Mouse (Mus musculus) induced T-regulatory cell, adult 2 months (primary cell): ENCODE data around the gene Map3k5.
A peak's percentile ranks its signal among the peaks of the same experiment; 100 is the strongest.

Experiments used
- DNase-seq: peaks from one replicate; pipeline ENCODE4 v3.0.0-alpha.2; 2012; ENCODE audit warnings: low read depth

Map3k5 gene

DNA sequence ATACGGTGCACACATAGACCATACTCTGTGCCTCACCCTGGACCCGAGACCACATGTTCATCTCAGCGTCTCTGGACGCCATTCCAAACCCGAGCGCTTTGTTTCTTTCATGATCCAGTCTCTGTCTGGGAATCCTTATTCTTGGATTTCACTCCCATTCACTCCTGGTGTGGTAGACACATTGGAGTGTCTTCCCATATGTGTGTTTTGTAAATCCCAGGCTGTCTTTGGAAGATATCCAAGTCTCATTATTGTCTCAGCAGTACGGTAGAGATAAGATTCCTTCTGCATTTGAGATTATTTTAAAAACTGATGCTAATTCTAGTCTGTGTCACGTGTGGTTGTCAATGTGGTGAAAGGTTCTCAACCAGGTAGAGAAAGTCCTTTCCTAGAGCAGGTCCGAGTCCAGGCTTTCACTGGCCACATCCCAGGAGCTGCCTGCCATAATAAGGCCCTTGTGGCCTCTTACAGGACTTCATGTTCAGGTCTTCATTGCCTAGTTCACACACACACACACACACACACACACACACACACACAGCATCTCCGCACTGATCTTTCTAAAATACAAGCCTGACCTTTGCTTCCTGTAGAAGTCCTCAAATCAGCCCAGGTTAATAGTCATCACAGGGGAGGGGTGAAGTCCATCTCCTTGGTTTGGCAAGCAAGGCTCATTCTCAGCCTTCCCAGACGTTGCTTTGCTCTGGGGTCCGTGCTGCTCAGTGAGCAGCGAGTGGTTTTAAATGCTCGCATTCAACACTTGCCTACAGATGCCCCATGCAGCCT lies 122.8 kb downstream of the Map3k5 start:
- no peak for DNase-seq

DNA sequence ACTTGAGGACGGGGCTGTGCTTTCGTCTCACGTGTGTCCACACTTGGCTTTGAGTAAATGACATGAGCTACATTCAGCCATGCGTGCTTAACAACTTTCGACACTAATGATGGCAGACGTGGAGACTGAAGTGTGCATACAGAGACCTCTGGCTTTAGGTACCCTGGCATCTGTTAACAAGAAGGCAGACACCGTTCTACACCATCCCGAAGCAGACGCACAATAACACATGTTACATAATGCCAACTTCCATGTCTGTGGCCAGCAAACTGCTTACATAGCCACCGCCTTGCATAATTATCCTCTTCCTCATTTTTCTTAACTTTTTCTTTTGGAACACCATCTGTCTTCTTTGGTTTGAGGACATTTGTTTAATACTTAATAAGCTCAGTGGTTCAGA lies 123.8 kb downstream of the Map3k5 start:
- DNase-seq = no peak

DNA sequence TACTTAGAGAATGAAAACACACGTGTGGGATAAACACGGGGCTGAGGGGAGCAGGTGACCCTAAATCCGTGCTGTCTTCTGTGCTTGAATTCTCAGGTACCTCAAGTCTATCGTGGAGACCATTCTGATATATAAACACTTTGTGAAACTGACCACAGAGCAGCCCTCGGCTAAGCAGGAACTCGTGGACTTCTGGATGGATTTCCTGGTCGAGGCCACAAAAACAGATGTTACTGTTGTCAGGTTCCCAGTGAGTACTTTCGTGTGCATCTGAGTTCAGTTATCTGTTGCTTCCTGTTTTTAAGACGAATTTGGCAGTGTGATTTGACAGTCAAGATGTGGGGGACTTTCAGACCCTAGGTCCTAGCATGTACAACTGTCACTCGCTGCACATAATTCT lies 124.6 kb downstream of the Map3k5 start:
- no peak for DNase-seq

DNA sequence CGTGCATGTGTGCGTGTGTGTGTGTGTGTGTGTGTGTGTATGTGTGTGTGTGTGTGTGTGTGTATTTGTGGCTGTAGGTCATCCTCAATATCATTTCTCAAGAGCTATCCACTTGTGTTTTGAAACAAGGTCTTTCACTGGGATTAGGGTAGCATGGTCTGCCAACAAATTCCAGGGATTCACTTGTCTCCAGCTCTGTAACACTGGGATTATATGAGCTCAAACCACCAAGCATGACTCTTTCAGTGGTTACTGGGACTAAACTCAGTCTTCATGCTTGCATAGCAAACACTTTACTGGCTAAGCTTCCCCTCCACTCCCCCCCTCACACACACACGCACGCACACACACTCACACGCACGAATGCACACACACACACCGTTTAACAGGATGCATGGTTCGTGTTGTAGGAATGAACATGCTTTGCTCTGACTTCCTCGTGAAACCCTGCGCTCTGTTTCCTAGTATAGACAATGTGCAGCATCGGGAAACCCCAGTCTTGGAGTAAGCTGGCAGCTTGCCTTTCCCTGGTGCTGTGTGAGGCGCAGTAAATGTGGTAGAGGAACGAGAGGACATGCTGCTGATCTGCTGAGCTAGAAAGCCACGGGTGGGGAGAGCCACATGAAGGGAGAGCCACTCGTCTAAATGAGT lies 126.2 kb downstream of the Map3k5 start:
- no peak for DNase-seq

DNA sequence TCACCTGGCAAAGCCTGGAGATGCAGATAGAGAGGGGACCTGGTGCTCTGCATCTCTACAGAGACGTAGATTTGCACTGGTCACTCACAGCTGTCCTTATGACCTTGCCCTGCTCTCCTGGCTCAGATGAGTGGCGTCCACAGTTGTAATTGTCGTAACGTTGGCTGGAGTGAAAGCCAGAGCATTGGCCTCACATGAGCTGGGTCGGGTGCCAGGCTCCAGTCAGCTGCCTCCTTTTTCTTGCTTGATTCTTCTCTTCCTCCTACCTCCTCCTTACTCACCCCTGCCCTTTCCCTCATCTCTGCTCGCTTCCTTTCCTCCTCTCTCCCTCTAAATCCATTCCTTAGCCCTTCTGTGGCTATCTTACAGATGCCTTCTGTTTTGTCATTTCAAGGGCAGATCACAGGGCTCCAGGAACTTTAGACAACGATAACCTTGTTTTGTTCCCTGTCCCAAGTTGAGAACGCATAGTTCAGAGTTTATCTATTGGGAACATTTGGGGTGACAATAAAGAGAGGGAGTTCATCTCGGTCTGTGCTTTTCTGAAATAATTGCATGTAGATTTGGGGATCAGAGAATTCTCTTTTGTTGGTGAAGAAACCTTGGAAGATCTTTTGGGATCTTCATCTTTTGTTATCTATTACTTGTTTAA lies 130.4 kb downstream of the Map3k5 start:
- no peak for DNase-seq

DNA sequence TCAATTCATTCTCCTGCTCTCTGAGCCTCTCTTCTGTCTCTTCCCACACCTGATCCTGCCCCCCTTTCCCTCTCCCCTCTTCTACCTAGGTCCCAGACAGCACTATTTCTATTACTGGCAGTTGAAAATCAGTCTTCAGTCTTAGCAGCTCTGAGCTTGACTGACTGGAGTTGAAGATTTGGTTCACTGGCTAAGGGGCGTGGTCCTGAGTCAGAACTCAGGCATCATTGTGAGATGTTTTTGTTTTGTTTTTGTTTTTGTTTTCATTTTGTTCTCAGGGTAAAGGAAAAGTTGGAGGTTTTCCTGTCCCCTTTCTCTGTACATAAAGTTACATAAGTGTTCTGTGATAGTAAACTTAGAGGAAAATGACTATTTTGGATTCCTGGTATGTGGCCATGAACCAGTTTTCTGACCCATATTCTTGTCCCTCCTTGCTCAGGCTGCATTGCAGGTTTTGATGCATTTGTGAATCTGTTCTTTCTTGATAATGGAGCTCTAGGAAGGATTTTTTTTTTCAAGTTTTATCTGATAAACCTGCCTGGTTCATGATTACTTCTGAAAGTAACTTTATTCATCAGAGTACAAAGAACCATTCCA lies 131.9 kb downstream of the Map3k5 start:
- DNase-seq = no peak

DNA sequence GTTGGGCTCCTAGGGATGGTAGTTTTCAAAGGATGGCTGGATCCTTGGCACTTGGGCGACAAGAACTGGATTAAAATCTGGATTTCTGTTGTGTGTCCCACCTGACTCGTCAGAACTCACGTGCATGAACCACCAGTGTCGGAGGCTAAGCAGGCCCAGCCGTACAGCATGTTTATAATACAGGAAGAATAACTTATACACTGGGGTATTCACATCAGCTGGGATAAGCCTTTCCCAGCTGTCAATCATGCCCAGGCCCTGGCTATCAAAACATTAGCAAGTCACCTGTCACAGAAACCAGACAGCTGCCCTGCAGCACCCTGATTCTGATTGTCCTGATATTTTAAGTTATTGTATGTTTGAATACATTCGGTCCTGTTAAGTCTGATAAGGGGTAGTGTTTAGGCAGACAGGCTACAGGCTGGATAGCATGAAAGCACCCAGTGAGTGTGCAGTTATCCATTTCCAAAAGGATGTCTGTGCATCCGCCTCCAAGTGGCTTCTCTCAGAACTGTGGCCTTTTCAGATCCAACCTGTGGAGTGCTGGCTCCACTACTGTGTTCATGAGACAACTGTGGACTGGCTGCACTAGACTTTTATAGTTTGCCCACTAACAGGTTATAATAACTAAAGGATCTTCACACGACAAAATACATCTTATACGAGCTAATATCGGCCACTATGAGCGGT lies 135.6 kb downstream of the Map3k5 start:
- DNase-seq = no peak

DNA sequence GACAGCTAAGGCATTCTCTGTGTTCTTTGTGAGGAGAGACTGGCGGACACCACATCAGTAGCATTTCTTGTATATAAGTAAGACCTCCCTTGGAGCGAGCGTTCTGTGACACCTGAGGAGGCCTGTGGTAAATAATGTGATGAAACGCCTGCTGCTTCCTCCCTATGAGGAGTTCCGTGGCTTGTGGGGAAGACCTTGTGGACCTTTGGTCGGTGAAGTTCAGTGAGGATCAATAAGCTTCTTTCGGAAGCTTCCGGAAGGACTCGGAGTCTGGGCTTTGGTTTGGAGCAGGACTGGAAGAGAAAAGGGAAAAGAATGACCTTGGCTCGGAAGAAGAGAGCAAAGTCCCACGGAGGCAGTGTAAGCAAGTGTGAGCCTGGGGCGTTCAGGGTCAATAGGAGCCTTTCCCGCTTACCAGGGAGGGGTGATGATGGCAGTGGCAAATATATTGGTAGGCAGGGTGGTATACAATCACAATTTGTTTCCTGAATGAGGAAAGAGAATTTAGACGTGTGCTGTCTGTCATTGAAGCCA lies 136.4 kb downstream of the Map3k5 start:
- DNase-seq = no peak

DNA sequence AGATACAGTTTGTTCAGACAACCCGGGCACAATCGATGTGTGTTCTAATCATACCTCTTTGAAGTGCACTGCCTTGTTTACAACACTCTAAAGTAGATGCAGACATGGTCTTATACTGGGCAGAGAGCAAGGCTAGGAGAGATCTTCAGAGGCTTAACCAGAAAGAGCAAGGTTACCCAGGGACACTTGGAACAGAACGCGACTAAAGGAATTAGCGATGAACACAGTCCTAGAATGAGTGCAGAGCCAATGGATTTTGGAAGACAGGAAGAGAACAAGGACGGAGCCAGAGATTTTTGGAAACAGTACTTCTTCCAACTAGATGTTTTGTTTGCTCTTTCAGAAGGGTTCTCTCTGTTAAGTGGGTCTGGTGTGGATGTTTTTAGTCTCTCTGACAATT lies 137.4 kb downstream of the Map3k5 start:
- DNase-seq = no peak

DNA sequence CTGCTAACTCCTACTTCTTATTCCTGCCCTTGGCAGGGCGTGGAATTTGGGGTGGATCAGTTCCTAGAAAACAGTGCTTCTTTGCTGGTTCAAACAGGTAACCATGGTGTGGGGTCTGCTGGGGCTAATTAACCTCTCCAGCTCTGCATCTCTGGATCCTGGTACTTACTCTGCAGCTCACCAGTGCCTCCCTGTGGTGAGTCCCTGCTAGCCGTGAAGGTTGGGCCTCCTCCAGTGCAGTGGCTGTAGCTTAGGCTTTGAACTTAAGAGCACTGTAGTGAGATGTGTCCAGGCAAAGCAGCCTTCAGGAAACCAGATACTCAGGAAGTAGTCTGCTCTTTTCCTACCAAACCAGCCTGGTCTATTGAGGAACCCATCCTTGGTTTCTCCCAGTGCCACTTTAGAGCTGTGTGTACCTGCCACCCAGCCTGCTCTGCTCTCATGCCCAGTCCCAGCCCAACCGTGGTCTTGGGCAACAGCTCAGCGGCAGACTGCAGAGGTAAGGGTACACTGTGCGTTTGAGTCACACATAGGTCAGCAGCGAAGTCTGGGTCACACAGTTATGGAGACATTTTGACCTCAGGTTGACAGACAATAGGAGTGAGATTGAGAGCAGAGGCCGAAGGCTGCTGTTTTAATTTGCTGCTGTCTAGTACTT lies 139.1 kb downstream of the Map3k5 start:
- DNase-seq = peak; percentile 82

DNA sequence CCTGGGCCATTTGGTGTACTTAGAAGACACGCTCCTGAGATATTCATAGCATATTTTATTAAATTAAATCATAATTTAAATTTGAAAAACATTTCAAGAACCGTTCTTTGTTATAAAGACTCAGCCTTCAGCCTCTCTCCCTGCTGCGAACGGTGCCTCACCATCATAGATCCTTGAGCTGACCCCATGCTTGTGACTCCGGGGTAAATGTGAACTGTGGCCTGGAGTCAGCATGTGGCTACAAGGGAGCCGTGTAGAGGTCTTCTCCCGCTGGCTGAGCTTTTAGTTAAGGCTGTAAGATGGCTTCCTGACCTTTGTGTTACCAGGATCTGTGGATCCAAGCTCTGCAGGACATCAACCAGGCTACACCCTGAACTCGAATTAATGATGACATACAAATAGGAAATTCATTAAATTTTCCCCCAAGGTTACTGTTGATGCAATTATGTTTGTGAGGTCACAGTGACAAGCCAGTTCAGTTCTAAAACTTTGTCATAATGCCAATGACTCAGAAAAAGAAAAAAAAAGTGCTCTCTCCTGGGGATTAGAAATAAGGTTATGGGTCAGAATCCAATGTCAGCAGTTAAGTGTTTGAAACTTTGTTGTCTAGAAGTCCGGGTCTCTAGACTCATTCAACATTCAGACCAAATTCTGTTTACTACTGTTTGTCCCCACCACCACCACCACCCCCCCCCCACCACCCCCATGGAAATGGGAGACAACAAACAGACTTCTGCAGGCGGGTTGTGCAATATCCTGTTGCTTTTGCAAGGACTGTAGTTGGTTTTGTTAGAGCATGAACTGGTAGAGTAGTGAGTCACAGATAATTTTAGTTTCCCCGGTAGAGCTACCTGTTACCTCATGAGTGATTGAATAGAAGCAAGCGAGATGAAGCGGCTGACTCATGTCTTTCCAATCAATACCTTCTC lies 142.5 kb downstream of the Map3k5 start:
- peak; percentile 45 for DNase-seq

DNA sequence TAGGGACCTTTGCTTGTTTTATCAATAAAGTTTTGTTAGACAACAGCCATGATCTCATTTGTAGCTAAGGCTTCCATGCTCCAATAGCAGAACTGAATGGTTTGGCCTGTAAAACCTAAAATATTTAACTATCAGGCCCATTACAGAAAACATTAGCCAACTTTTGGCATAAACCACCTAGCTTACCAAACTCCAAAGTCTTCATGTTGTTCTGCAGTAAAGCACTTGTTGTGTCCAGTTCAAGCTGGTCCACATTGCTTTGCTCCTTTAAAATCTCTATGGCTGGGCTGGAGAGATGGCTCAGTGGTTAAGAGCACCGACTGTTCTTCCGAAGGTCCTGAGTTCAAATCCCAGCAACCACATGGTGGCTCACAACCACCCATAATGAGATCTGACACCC lies 144.1 kb downstream of the Map3k5 start:
- no peak for DNase-seq

DNA sequence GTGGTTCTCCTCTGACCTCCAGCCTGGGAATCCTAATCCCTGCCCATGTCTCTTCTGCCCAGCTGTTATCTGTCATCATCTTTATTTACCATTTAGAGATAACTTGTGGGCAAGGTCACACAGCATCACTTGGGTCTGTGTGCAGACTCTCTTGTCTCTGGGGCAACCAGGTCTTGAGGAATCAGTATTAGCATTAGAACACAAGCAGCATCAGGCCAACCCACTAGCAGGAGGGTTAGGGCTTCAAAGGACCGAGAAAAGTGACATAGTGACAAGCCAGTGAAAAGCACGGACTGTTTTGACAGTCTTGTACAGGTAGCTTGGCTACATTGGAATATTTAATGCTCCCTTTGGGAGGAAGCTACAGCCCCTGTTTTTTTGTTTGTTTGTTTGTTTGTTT lies 153.6 kb downstream of the Map3k5 start:
- DNase-seq = no peak

DNA sequence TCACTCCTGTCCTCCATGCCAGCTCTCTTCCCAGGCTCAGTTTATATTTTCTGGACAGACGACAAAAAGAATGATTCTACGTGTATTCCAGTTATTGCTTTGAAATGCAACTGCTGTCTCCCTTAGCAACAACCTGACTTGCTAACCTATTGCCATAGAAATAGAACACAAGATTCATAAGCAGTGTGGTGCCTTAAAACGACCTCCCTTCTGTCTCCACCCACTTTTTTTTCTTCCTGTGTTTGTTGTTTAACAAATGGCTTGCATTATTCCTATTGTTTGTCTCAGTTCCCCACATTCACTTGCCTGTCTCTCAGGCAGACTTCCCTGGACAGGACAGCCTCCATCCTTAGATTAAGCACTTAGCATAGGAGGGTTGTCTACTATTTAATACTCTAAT lies 154.8 kb downstream of the Map3k5 start:
- DNase-seq = no peak

DNA sequence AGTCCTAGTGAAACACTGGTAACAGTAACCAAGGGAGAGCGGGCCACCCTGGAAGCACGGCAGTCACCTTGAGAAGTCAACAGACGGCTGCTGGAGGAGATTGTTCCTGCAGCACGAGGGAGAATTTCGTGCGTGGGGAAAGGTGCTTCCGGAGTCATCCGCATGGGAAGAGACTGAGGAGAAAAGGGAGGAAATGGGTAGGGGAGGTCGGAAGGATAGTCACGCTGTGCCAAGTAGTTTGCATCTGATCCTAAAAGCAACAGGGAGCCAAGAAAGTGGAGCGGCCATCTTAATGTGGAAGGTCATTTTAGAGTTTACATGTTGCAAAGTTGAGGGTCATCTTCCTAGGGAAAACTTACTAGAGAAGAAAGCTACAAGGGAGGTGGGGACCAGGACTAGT lies 155.9 kb downstream of the Map3k5 start:
- no peak for DNase-seq

DNA sequence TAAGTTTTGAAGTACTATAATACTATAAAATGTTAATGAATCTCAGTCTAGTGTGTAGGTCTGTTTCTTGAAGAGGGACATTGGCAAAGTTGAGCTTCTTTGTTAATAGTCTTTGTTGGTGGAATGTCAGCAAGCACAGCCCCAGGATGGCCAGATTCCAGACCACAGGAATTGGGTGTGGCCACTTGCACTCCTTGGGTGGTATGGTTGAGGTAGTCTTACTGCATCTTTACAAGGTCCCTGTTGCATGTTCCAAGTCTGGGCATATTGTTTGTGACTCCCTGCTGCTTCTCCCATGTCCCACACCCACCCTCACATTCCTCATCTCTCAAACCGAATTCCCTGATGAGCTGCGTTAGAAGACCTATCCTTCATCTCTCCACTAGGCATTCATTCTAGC lies 157.1 kb downstream of the Map3k5 start:
- DNase-seq = no peak

DNA sequence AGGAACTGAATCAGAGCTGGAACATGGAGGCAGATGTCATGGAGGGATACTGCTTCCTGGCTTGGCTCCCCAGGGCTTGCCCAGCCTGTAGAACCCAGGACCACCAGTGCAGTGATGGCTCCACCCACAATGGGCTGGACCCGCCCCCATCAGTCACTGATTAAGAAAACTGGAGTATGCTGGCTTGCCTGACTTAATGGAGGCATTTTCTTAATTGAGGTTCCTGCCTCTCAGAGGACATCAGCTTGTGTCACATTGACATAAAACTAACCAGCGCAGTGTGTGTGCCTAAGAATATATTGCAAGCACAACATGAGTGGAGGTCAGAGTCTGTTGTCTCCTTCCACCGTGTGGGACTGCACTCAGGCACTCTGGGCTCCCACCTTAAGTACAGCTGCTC lies 158.1 kb downstream of the Map3k5 start:
- no peak for DNase-seq

DNA sequence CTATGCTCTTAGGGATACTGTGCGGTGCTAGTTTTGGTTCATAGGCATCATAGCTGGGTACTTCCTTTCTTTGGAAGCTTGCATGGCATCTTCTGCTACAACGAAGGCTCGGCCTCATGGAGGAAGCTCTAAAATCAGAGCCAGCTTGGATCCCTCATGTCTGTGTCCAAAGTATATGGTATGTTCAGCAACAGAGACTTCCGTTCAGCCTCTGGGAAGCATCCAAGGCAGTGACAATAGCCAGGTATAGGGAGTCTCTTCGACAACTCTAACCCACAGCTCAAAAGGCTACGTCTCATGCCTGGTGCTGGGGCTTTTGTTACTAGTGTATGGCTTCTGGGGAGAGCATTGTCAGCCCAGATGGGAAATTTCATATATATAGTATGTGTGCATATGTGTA lies 167.2 kb downstream of the Map3k5 start:
- no peak for DNase-seq

DNA sequence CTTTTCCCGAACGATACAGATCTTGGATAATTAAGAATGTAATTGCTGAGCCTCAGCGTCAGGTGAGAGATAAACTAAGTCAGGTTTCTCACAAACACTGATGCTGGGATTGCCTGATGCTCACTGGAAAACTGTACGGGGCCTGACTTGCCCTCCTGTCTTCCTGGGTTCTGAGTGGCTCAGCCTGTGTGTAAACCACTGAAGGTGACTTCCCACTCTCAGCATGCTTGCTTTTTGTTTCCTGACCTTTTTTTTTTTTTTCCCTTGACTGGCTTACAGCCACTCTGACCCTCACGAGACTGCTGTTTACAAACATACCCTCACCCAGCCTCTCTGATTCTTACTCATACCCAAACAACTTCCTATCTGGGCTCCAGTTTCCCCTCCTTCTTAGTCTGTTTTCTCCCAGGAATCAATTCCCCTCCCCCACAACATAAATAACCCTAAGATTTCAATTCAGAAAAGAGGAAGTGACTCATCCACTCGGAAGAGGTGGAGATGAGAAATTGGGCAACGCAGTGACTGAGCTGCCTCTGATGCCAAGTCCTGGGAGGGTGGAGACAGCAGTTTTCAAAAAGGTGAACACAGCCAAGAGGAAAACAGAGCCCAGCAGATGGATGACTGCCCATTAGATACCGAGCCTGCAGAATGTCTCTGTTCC lies 170.1 kb downstream of the Map3k5 start:
- peak; percentile 64 for DNase-seq

DNA sequence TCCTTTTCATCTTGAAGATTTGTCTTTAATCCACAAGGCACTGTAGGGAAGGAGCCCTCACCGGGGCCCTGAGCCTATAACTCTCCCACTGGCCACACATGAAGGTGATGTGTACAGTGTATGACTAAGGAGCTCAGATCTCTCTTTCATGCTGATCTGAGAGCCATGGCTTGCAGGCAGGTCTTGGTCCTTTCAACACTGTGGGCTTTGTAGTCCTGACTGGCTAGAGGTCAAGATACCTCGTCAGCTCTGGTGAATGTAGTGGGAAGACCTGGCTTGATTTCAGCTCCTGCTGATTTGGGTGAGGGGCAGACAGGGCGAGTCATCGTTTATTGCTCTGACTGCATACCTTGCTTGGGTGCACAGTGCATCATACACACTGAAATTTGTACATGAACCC lies 171.3 kb downstream of the Map3k5 start:
- DNase-seq = no peak
